Mouse (Mus musculus): ENCODE data around the gene Adamts9.

GRCm38 (mm10) chr6:92981451-92982186, 38.3 kb upstream of the Adamts9 start:
- TF ChIP-seq CTCF (IDR thresholded peaks at IDR 0.05; ENCODE audit: low read depth, low read length) = no peak
- no peak for TF ChIP-seq GATA1 (IDR thresholded peaks at IDR 0.05; ENCODE audit: borderline replicate concordance, low read length)
- no peak for TF ChIP-seq POLR2AphosphoS5 (IDR thresholded peaks at IDR 0.05; ENCODE audit: insufficient replicate concordance, low read depth, low read length)
- no peak for TF ChIP-seq TAL1 (conservative IDR thresholded peaks at IDR 0.05; ENCODE audit: low read depth, low read length)
- no peak for TF ChIP-seq GATA2 (IDR thresholded peaks at IDR 0.05; ENCODE audit: borderline replicate concordance, low read depth, low read length)
